Comparison of ENCODE assay signal across 8 mouse cellular contexts in the genomic region with DNA sequence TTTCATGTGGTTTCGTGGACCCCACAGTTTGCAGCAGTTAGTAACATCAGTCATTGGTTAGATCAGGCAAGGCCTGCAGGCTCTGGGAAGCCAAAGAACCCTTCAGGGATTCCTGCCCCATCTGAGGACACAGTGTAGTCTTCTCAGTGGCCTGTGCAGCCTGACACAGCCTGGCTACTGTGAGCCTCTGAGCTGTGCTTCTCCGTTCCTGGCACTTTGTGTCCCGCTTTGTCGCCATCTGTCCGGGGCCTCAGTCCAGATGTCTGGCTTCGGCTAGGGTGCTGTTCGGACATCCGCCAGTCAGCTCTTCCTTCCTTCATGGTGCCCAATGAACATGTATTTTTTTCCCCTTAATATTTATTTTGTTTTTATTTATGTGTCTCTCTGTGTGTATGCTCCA.
DNase-seq lines count a peak whose midpoint lies in the region; ATAC-seq lines count a peak whose summit lies in the region.
"Had no signal": no experiment of that assay in that cellular context is flagged by ENCODE, and none has a peak within 500 bp of the region (broad histone marks: within the 10 kb centered on the region; RNA-seq: fewer than 3 reads in every experiment).

No protein-coding gene starts in this region.

- peak overlapping the region; percentile 54; the same call in 1 of the 2 replicates for H3K27ac ChIP-seq in midbrain, embryonic 12.5 days (replicated peaks)
- H3K27ac ChIP-seq in midbrain, embryonic 14.5 days (replicated peaks; ENCODE audit: low read depth, low read length) = no peak overlapping the region; the same call in 1 of the 2 replicates
- peak overlapping the region; percentile 82 for H3K27ac ChIP-seq in hindbrain, embryonic 13.5 days
- peak overlapping the region; percentile 57 for H3K27ac ChIP-seq in neural tube, embryonic 12.5 days

- no peaks in the 10 kb centered on the region for H3K36me3 ChIP-seq in midbrain, embryonic 12.5 days
- no peaks in the 10 kb centered on the region for H3K36me3 ChIP-seq in midbrain, embryonic 14.5 days (ENCODE audit: control insufficient read depth, insufficient read depth, low read length)
- no peaks in the 10 kb centered on the region for H3K36me3 ChIP-seq in hindbrain, embryonic 13.5 days
- no peaks in the 10 kb centered on the region for H3K36me3 ChIP-seq in neural tube, embryonic 12.5 days

- peaks cover 64% of the 10 kb centered on the region for H3K4me1 ChIP-seq in midbrain, embryonic 12.5 days
- H3K4me1 ChIP-seq in midbrain, embryonic 14.5 days (ENCODE audit: control insufficient read depth, insufficient read depth, low read length) = peaks cover 61% of the 10 kb centered on the region
- peaks cover 77% of the 10 kb centered on the region for H3K4me1 ChIP-seq in hindbrain, embryonic 13.5 days (replicated peaks)
- H3K4me1 ChIP-seq in neural tube, embryonic 12.5 days = peaks cover 75% of the 10 kb centered on the region

- H3K9ac ChIP-seq in midbrain, embryonic 12.5 days (replicated peaks) = no peak overlapping the region
- H3K9ac ChIP-seq in midbrain, embryonic 14.5 days (replicated peaks; ENCODE audit: low read length) = no peak overlapping the region
- peak overlapping the region; percentile 53; the same call in 1 of the 2 replicates for H3K9ac ChIP-seq in hindbrain, embryonic 13.5 days
- 0 out of 2 replicates have a peak overlapping the region, but pooled peaks have one; percentile 33 for H3K9ac ChIP-seq in neural tube, embryonic 12.5 days

- H3K9me3 ChIP-seq in midbrain, embryonic 12.5 days = no peaks in the 10 kb centered on the region
- H3K9me3 ChIP-seq in midbrain, embryonic 14.5 days (ENCODE audit: control insufficient read depth, low read length) = no peaks in the 10 kb centered on the region
- H3K9me3 ChIP-seq in hindbrain, embryonic 13.5 days = no peaks in the 10 kb centered on the region
- no peaks in the 10 kb centered on the region for H3K9me3 ChIP-seq in neural tube, embryonic 12.5 days

- WGBS in midbrain, embryonic 12.5 days = 78% methylated on average over 8 of the region's 8 CpGs
- 64% methylated on average over 8 of the region's 8 CpGs for WGBS in midbrain, embryonic 14.5 days
- 46% methylated on average over 8 of the region's 8 CpGs for WGBS in hindbrain, embryonic 13.5 days
- WGBS in neural tube, embryonic 12.5 days = 55% methylated on average over 8 of the region's 8 CpGs

- H3K27me3 ChIP-seq in midbrain, embryonic 12.5 days = 0 out of 2 replicates have a peak, but pooled peaks cover 3% of the 10 kb centered on the region
- H3K27me3 ChIP-seq in midbrain, embryonic 14.5 days (ENCODE audit: control insufficient read depth, insufficient read depth, low read length) = no peaks in the 10 kb centered on the region
- no peaks in the 10 kb centered on the region for H3K27me3 ChIP-seq in hindbrain, embryonic 13.5 days
- H3K27me3 ChIP-seq in neural tube, embryonic 12.5 days (replicated peaks) = no peaks in the 10 kb centered on the region

- no peak overlapping the region for H3K4me3 ChIP-seq in midbrain, embryonic 12.5 days
- H3K4me3 ChIP-seq in midbrain, embryonic 14.5 days (replicated peaks; ENCODE audit: low read depth, low read length) = no peak overlapping the region
- H3K4me3 ChIP-seq in hindbrain, embryonic 13.5 days = no peak overlapping the region
- no peak overlapping the region for H3K4me3 ChIP-seq in neural tube, embryonic 12.5 days

- H3K4me2 ChIP-seq in midbrain, embryonic 12.5 days (replicated peaks) = no peak overlapping the region
- H3K4me2 ChIP-seq in midbrain, embryonic 14.5 days (ENCODE audit: low read length) = no peak overlapping the region
- H3K4me2 ChIP-seq in hindbrain, embryonic 13.5 days = no peak overlapping the region
- H3K4me2 ChIP-seq in neural tube, embryonic 12.5 days (replicated peaks) = 0 out of 2 replicates have a peak overlapping the region, but pooled peaks have one; percentile 9

- DNase-seq in midbrain, embryonic 14.5 days = no peak
- DNase-seq in cerebellum, postnatal 25 days = peak; percentile 78 to 80
- DNase-seq in adrenal gland, adult 2 months = no peak
- DNase-seq: heart, postnatal 10 days had no signal

- no peak for ATAC-seq in midbrain, embryonic 12.5 days (ENCODE audit: low FRiP score, low read depth)
- no peak for ATAC-seq in midbrain, embryonic 14.5 days (ENCODE audit: low FRiP score, low TSS enrichment)
- no peak for ATAC-seq in hindbrain, embryonic 13.5 days (ENCODE audit: low FRiP score)
- no peak for ATAC-seq in neural tube, embryonic 12.5 days (ENCODE audit: low FRiP score, low read depth)
- ATAC-seq in activated CD4-positive, CD25-positive, alpha-beta regulatory T cell, adult 4 months = no peak

Comparison
In these comparisons a context has a peak if more than half of its experiments do, and no peak if none do; other contexts are left out.
1. H3K9ac ChIP-seq: peak in hindbrain, embryonic 13.5 days (single experiment) and neural tube, embryonic 12.5 days (single experiment); none in midbrain, embryonic 12.5 days (single experiment) and midbrain, embryonic 14.5 days (single experiment).
2. DNase-seq: peak in cerebellum, postnatal 25 days (2 of 2); none in midbrain, embryonic 14.5 days (single experiment) and adrenal gland, adult 2 months (single experiment).